Mouse (Mus musculus) heart, embryonic 11.5 days (tissue): Measurements from ENCODE around the gene Sav1. TPM values are rescaled to one million over a fixed set of nuclear protein-coding genes. Genes with fewer than 3 reads are reported as not detected.

Experiments used
- ATAC-seq: fragments of 200-750 bp; cut with Nextera tagmentation; replicated peaks from 2 replicates; pipeline ENCODE4 v1.8.0; 2017; ENCODE audit warnings: moderate library complexity; ENCODE audit not compliant: insufficient number of reproducible peaks, low FRiP score, low TSS enrichment
- H3K27ac ChIP-seq: fragments of 300-500 bp; sonication (generic); 2 replicates; pipeline ENCODE4 v1.5.1; 2014; ENCODE audit warnings: mild to moderate bottlenecking, low read depth, low read length
- H3K27me3 ChIP-seq: fragments of 300-500 bp; sonication (generic); 2 replicates; pipeline ENCODE4 v1.6.1; 2014; ENCODE audit warnings: mild to moderate bottlenecking, low read length, mixed read lengths; ENCODE audit not compliant: control insufficient read depth, insufficient read depth
- H3K36me3 ChIP-seq: fragments of 300-500 bp; sonication (generic); 2 replicates; pipeline ENCODE4 v1.6.1; 2014; ENCODE audit warnings: mild to moderate bottlenecking, low read length, moderate library complexity, mixed read lengths; ENCODE audit not compliant: control insufficient read depth, insufficient read depth
- H3K4me1 ChIP-seq: fragments of 300-500 bp; sonication (generic); 2 replicates; pipeline ENCODE4 v1.6.1; 2014; ENCODE audit warnings: low read length; ENCODE audit not compliant: control insufficient read depth, insufficient read depth
- H3K4me2 ChIP-seq: fragments of 300-500 bp; sonication (generic); 2 replicates; pipeline ENCODE4 v1.6.1; 2014; ENCODE audit warnings: mild to moderate bottlenecking, moderate library complexity
- H3K4me3 ChIP-seq: fragments of 300-500 bp; sonication (generic); 2 replicates; pipeline ENCODE4 v1.5.1; 2014; ENCODE audit warnings: low read depth, low read length
- H3K9ac ChIP-seq: fragments of 300-500 bp; sonication (generic); 2 replicates; pipeline ENCODE4 v1.6.1; 2014; ENCODE audit warnings: mild to moderate bottlenecking, low read depth, low read length, moderate library complexity
- H3K9me3 ChIP-seq: fragments of 300-500 bp; sonication (generic); replicated peaks from 2 replicates; pipeline ENCODE4 v1.6.1; 2016; ENCODE audit warnings: low read length; ENCODE audit not compliant: control insufficient read depth
- WGBS: fragments of 180-500 bp; shearing (Covaris S2); extraction: QIAGEN DNeasy Blood & Tissue Kit; methylation state at CpG from one replicate; pipeline ENCODE4 v1.1.7; 2014; ENCODE audit not compliant: insufficient replicate concordance; 5-methylcytosine and 5-hydroxymethylcytosine counted together
- polyA plus RNA-seq: library from polyadenylated mRNA; unstranded; fragments of >200 nt; fragmentation: Nextera tagmentation; extraction: Ambion mirVana; gene quantifications from 2 replicates; pipeline ENCODE4 v1.2.1, GENCODE M21; 2014

Gene Sav1
- polyA plus RNA-seq, 1 experiment from 2014 or later: 7.4 TPM

GRCm38 (mm10) chr12:69998186-69998983 is 11.6 kb upstream of the Sav1 start:
- ATAC-seq: no peak
- Histone ChIP-seq H3K36me3 (no peaks in the 10 kb centered on the region), H3K4me2 (no peak overlapping the region), H3K27me3 (no peaks in the 10 kb centered on the region), H3K4me1 (no peaks in the 10 kb centered on the region), H3K4me3 (no peak overlapping the region), H3K27ac (no peak overlapping the region), H3K9me3 (no peaks in the 10 kb centered on the region), H3K9ac (no peak overlapping the region)
- WGBS: 66% methylated on average over 13 of the region's 13 CpGs

- Histone ChIP-seq H3K4me3 (no peak overlapping the region), H3K4me2 (no peak overlapping the region), H3K9me3 (no peaks in the 10 kb centered on the region), H3K4me1 (no peaks in the 10 kb centered on the region), H3K36me3 (no peaks in the 10 kb centered on the region), H3K9ac (no peak overlapping the region), H3K27me3 (no peaks in the 10 kb centered on the region), H3K27ac (no peak overlapping the region)
- ATAC-seq: no peak
- WGBS: 79% methylated on average over 3 of the region's 3 CpGs
These were observed 8.6 kb upstream of the Sav1 start for GRCm38 (mm10) chr12:69995382-69995781.

DNA sequence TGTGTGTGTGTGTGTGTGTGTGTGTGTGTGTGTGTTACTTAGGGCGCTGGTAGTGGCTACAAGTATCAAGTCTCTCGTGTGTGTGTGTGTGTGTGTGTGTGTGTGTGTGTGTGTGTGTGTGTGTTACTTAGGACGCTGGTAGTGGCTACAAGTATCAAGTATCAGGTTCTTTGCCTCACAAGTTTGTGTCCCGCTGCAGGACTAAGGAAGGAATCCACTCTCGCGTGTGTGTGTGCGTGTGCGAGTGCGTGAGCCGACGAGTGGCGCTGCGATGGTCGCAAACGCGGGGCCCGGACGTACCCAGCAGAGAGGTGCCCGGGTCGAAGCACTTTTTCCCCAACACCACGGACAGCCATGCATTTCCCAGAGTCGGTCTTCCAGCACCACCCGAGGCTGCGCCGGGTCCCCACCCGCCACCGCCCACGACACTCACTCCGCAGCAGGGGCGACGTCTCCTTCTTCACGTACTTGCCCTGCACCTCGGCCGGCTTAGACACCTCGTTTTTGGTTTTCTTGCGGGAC is 500 bp downstream of the Sav1 start:
- Histone ChIP-seq H3K9ac (peak overlapping the region; percentile 97), H3K4me2 (peak overlapping the region; percentile 70), H3K36me3 (peaks cover 12% of the 10 kb centered on the region), H3K4me1 (peaks cover 4% of the 10 kb centered on the region; the same call in 1 of the 2 replicates), H3K27ac (peak overlapping the region; percentile 94), H3K4me3 (peak overlapping the region; percentile 94), H3K27me3 (no peaks in the 10 kb centered on the region), H3K9me3 (no peaks in the 10 kb centered on the region)
- WGBS: under 1% methylated on average over 35 of the region's 36 CpGs
- ATAC-seq: 0 out of 2 replicates have a peak, but pooled peaks have one; percentile 53

- peaks cover 12% of the 10 kb centered on the region for H3K36me3 ChIP-seq
- H3K27me3 ChIP-seq: no peaks in the 10 kb centered on the region
- H3K4me1 ChIP-seq: peaks cover 4% of the 10 kb centered on the region; the same call in 1 of the 2 replicates
- 49% methylated on average over 4 of the region's 4 CpGs for WGBS
- ATAC-seq: no peak
- peak overlapping the region; percentile 94 for H3K4me3 ChIP-seq
- peak overlapping the region; percentile 70 for H3K4me2 ChIP-seq
- H3K27ac ChIP-seq: no peak overlapping the region
- no peaks in the 10 kb centered on the region for H3K9me3 ChIP-seq
- peak overlapping the region; percentile 97 for H3K9ac ChIP-seq
These were observed 1.3 kb downstream of the Sav1 start for GRCm38 (mm10) chr12:69985546-69985945.

DNA sequence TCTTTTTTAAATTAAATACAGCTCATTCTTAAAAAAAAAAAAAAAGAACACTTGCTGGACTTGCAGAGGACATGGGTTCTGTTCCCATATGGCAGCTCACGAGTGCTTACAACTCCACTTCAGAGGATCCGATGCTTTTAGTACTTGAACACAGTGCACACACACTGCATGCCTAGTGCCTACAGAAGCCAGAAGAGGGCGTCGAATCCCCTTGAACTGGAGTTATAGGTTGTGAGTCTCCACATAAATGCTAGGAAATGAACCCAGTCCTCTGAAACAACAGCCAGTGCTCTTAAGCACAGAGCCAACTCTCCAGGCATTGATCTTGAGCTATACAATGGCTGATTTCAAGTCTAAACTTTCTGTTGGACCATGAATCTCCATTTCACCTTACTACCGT is 3.9 kb downstream of the Sav1 start:
- no peak overlapping the region for H3K27ac ChIP-seq
- H3K9ac ChIP-seq: no peak overlapping the region
- H3K4me3 ChIP-seq: no peak overlapping the region
- no peaks in the 10 kb centered on the region for H3K27me3 ChIP-seq
- peaks cover 4% of the 10 kb centered on the region; the same call in 1 of the 2 replicates for H3K4me1 ChIP-seq
- peaks cover 12% of the 10 kb centered on the region for H3K36me3 ChIP-seq
- 78% methylated on average over 5 of the region's 5 CpGs for WGBS
- ATAC-seq: no peak
- no peaks in the 10 kb centered on the region for H3K9me3 ChIP-seq
- H3K4me2 ChIP-seq: no peak overlapping the region

DNA sequence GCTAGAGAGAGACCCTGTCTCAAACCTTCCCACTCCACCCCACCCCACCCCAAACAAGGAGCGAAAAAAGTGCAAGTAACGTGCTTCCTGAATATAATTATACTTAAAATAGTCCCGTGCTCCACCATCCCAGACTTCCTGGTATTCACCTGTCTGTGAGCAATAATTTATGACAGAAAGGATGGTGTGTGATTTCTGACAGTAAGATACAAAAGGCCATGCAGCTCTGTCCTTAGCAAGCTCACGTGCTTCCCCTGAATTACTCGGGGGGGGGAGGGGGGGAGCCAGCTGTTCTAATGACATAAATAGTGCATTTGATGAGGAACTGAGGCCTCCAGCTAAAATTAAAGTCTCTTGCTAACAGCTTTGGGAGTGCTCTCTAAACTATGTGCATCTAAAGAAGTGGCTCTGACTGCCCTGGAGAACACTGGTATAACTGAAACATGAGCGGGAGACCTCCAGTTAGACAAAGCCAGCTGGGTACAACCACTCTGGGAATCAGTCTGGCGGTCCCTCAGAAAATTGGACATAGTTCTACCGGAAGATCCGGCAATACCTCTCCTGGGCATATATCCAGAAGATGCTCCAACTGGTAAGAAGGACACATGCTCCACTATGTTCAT is 9.3 kb downstream of the Sav1 start:
- 81% methylated on average over 9 of the region's 9 CpGs for WGBS
- H3K9ac ChIP-seq: no peak overlapping the region
- no peaks in the 10 kb centered on the region for H3K9me3 ChIP-seq
- no peak for ATAC-seq
- no peak overlapping the region for H3K4me2 ChIP-seq
- H3K36me3 ChIP-seq: peaks cover 4% of the 10 kb centered on the region; the same call in 1 of the 2 replicates
- no peaks in the 10 kb centered on the region for H3K27me3 ChIP-seq
- H3K4me1 ChIP-seq: 0 out of 2 replicates have a peak, but pooled peaks cover 2% of the 10 kb centered on the region
- H3K27ac ChIP-seq: no peak overlapping the region
- no peak overlapping the region for H3K4me3 ChIP-seq

GRCm38 (mm10) chr12:69976688-69977087 is 10.1 kb downstream of the Sav1 start:
- H3K4me1 ChIP-seq: 0 out of 2 replicates have a peak, but pooled peaks cover 2% of the 10 kb centered on the region
- no peaks in the 10 kb centered on the region for H3K9me3 ChIP-seq
- no peak overlapping the region for H3K27ac ChIP-seq
- no peak overlapping the region for H3K4me2 ChIP-seq
- WGBS: 86% methylated on average over 6 of the region's 6 CpGs
- H3K4me3 ChIP-seq: no peak overlapping the region
- no peak overlapping the region for H3K9ac ChIP-seq
- peaks cover 5% of the 10 kb centered on the region; the same call in 1 of the 2 replicates for H3K36me3 ChIP-seq
- H3K27me3 ChIP-seq: no peaks in the 10 kb centered on the region
- ATAC-seq: no peak

DNA sequence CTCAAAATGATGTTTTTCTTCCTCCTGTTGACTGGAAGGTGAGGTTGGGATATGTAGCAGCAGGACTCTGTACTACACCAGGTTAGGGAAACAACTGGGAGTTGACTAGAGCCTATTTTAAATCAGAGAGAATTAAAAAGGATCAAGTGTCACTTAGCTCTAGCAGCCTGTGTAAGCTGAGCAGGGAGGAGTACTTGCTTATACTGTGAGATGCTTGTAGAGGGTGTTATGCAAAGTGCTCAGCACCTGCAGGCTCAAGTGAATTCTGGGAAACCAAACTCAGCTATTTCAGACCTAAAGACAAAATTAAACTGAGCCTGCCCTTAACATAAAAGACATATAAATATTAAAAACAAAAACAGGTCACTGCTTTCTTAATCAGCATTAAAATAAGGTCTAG is 13.1 kb downstream of the Sav1 start:
- Histone ChIP-seq H3K9ac (no peak overlapping the region), H3K4me1 (0 out of 2 replicates have a peak, but pooled peaks cover 2% of the 10 kb centered on the region), H3K9me3 (no peaks in the 10 kb centered on the region), H3K4me3 (no peak overlapping the region), H3K36me3 (peaks cover 9% of the 10 kb centered on the region; the same call in 1 of the 2 replicates), H3K27me3 (no peaks in the 10 kb centered on the region), H3K4me2 (no peak overlapping the region), H3K27ac (no peak overlapping the region)
- no peak for ATAC-seq
